Mouse (Mus musculus): ENCODE measurements around the gene Krt27. TPM values are rescaled to one million over a fixed set of nuclear protein-coding genes. Genes with fewer than 3 reads are reported as not detected.

Krt27 gene
- not detected in 2 replicates for total RNA-seq (2015; ENCODE audit: low replicate concordance)
- total RNA-seq (2017; ENCODE audit: low replicate concordance), result not detected in 2 replicates

- no peak for ATAC-seq (replicated peaks; ENCODE audit: low FRiP score, poor library complexity, severe bottlenecking)
These were observed at the start of gene Krt27 for GRCm38 (mm10) chr11:99351004-99351403. Gene Krt27 (minus strand): TSS chr11:99351104.

- no peak for ATAC-seq (replicated peaks; ENCODE audit: low FRiP score, poor library complexity, severe bottlenecking)
These were observed 49.1 kb upstream of the Krt27 start for GRCm38 (mm10) chr11:99399956-99400549.

GRCm38 (mm10) chr11:99398832-99399231, 47.9 kb upstream of the Krt27 start:
- ATAC-seq (replicated peaks; ENCODE audit: low FRiP score, poor library complexity, severe bottlenecking), result no peak

GRCm38 (mm10) chr11:99398084-99398483, 47.2 kb upstream of the Krt27 start:
- ATAC-seq (replicated peaks; ENCODE audit: low FRiP score, poor library complexity, severe bottlenecking), result no peak

GRCm38 (mm10) chr11:99396661-99397060, 45.8 kb upstream of the Krt27 start:
- no peak for ATAC-seq (replicated peaks; ENCODE audit: low FRiP score, poor library complexity, severe bottlenecking)

GRCm38 (mm10) chr11:99396034-99396433, 45.1 kb upstream of the Krt27 start:
- no peak for ATAC-seq (replicated peaks; ENCODE audit: low FRiP score, poor library complexity, severe bottlenecking)

GRCm38 (mm10) chr11:99392492-99392891, 41.6 kb upstream of the Krt27 start:
- ATAC-seq (replicated peaks; ENCODE audit: low FRiP score, poor library complexity, severe bottlenecking), result no peak

- ATAC-seq (replicated peaks; ENCODE audit: low FRiP score, poor library complexity, severe bottlenecking), result no peak
These were observed 40.5 kb upstream of the Krt27 start for GRCm38 (mm10) chr11:99391375-99391774.

- ATAC-seq (replicated peaks; ENCODE audit: low FRiP score, poor library complexity, severe bottlenecking), result no peak
These were observed 40.0 kb upstream of the Krt27 start for GRCm38 (mm10) chr11:99390866-99391265.

GRCm38 (mm10) chr11:99389264-99389663, 38.4 kb upstream of the Krt27 start, which contains the start of gene Krt10:
Gene Krt10 (minus strand): TSS chr11:99389364.
- no peak for ATAC-seq (replicated peaks; ENCODE audit: low FRiP score, poor library complexity, severe bottlenecking)

GRCm38 (mm10) chr11:99388661-99389060, 37.8 kb upstream of the Krt27 start:
- no peak for ATAC-seq (replicated peaks; ENCODE audit: low FRiP score, poor library complexity, severe bottlenecking)

GRCm38 (mm10) chr11:99385813-99386721, 35.2 kb upstream of the Krt27 start:
- ATAC-seq (replicated peaks; ENCODE audit: low FRiP score, poor library complexity, severe bottlenecking), result 0 out of 2 replicates have a peak, but pooled peaks have one; percentile 14

- no peak for ATAC-seq (replicated peaks; ENCODE audit: low FRiP score, poor library complexity, severe bottlenecking)
These were observed 28.7 kb upstream of the Krt27 start for GRCm38 (mm10) chr11:99379568-99379967.

GRCm38 (mm10) chr11:99374803-99375202, 23.9 kb upstream of the Krt27 start, which contains the start of gene Krt28:
Gene Krt28 (minus strand): TSS chr11:99374903.
- no peak for ATAC-seq (replicated peaks; ENCODE audit: low FRiP score, poor library complexity, severe bottlenecking)

- no peak for ATAC-seq (replicated peaks; ENCODE audit: low FRiP score, poor library complexity, severe bottlenecking)
These were observed 19.0 kb upstream of the Krt27 start for GRCm38 (mm10) chr11:99369853-99370451.

- ATAC-seq (replicated peaks; ENCODE audit: low FRiP score, poor library complexity, severe bottlenecking), result no peak
These were observed 18.3 kb upstream of the Krt27 start for GRCm38 (mm10) chr11:99369229-99369628.

- ATAC-seq (replicated peaks; ENCODE audit: low FRiP score, poor library complexity, severe bottlenecking), result no peak
These were observed 15.9 kb upstream of the Krt27 start for GRCm38 (mm10) chr11:99366791-99367190.

- ATAC-seq (replicated peaks; ENCODE audit: low FRiP score, poor library complexity, severe bottlenecking), result no peak
These were observed 13.5 kb upstream of the Krt27 start for GRCm38 (mm10) chr11:99364412-99364811.

- ATAC-seq (replicated peaks; ENCODE audit: low FRiP score, poor library complexity, severe bottlenecking), result no peak
These were observed 10.5 kb upstream of the Krt27 start for GRCm38 (mm10) chr11:99361423-99361822.

GRCm38 (mm10) chr11:99339299-99339847, 11.5 kb downstream of the Krt27 start:
- no peak for ATAC-seq (replicated peaks; ENCODE audit: low FRiP score, poor library complexity, severe bottlenecking)

All from erythroid progenitor cell, adult 5-6 weeks (primary cell).